Mouse (Mus musculus) G1E (cell line): ENCODE measurements around the gene Shld1.

Source experiments
- CTCF ChIP-seq: IDR thresholded peaks from 2 replicates; pipeline ENCODE4 v1.5.1; 2012; ENCODE audit warnings: low read depth, low read length, inconsistent platforms, mixed read lengths
- GATA2 ChIP-seq: IDR thresholded peaks from 2 replicates; pipeline ENCODE4 v1.6.1; 2012; ENCODE audit warnings: low read depth, low read length, inconsistent platforms, borderline replicate concordance
- POLR2AphosphoS5 ChIP-seq: IDR thresholded peaks from 2 replicates; pipeline ENCODE4 v1.6.1; 2012; ENCODE audit warnings: low read depth, low read length, inconsistent platforms; ENCODE audit not compliant: insufficient replicate concordance
- TAL1 ChIP-seq: conservative IDR thresholded peaks from 2 replicates; pipeline ENCODE4 v1.6.1; 2012; ENCODE audit warnings: low read depth, low read length, inconsistent platforms, mixed read lengths

DNA sequence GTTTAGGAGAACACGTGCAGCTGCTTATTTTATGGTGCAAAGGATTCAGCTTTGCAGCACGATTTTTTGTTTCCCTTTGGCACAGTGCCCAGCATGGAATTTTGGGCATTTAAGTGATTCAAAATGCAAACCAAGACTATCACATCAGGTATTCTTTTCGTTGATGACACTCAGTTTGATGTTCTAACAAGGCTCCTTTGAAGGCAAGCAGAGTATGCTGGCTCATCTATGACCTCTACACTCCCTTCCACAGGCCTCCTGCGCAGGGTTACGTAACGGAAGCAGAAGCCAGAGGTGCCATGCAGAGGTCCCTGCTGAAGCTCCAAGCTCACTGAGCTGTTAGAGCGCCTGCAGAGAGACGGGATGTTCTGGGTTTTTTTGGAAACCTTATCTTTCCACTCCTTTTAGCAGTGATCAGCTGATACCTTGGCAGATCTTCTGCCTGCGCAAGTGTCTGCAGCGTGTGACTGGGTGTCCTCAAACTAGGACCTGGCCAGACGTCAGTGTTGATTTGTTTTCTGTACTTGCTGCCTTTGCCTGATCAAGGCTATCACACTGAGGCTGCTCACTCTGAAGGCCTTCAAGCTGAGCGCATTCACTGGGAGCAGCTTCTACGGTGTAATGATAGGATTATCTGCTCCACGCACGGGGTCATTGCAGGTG lies 3.0 kb downstream of the Shld1 start:
- TF ChIP-seq CTCF: no peak
- peak; percentile 51 for TF ChIP-seq TAL1
- TF ChIP-seq GATA2: no peak
- TF ChIP-seq POLR2AphosphoS5: no peak
